Mouse (Mus musculus) C2C12 (cell line): ENCODE results near the gene Maz.

Source experiments
- CTCF ChIP-seq: IDR thresholded peaks from one replicate; pipeline ENCODE4 v1.5.1; 2011; ENCODE audit not compliant: control insufficient read depth, insufficient read depth, insufficient read length
- MAX ChIP-seq: IDR thresholded peaks from one replicate; pipeline ENCODE4 v1.6.1; 2011; ENCODE audit warnings: mild to moderate bottlenecking, control low read depth

- no peak for TF ChIP-seq CTCF
- TF ChIP-seq MAX, result no peak
Observed at GRCm38 (mm10) chr7:127003620-127004019, 23.2 kb downstream of the Maz start.
